Mouse (Mus musculus): Measurements from ENCODE around the gene Klhdc3.

Klhdc3 gene

DNA sequence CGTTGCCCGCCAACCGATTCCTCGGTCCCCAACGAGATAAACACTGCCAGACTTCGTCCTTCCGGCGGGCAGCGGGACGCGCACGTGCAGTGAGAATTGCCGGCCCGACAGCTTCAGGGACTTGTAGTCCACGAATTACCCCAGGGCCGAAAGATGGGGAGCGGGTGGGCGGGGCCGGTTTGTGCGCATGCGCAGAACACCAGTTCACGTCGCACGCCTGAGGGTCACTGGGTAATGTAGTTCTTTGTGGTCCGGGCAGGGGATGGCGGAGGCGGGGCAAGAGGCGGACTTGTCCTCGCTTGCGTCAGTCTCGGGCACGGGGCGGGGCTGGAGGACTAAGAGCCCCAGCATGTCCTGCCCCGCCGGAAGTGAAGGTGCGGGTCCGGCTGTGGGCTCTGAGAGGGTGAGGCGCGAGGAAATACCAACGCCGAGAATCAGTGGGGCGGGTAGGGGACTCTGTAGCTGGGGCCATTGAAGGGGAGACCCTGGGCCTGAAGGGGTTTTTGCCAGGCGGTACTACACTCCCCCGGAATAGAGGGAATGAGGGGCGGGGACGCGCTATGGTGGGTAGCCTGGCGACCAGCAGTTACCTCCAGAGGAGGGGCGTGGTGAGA is at the start of gene Klhdc3:
Klhdc3 (minus strand) TSS at position 155 of the 614 bp plus-strand sequence.
- in situ Hi-C loops (cut with MseI, MboI), result no loop called here

DNA sequence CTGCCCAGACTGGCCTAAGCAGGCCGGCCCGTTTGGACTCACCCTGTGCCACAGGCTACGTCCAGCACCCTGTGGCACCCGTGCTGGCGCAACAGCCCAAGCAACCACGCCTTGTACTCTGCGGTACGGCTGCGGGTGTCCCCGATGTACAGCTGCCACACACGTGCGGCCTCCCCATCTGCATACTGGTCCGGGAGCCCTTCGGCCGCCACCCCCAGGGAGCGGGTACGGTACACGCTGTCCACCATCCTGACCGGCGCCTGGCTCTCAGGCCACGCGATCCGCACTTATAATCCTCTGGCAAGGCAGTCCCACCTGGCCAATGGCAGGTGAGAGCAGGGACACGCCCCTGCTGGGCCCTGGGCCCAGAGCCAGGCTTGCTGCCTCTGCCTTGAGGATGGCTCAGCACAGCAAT is 48.2 kb upstream of the Klhdc3 start, which contains the start of gene Gnmt:
Gnmt (minus strand) TSS at position 265 of the 415 bp plus-strand sequence.
- in situ Hi-C loops (cut with MseI, MboI), result no loop called here

DNA sequence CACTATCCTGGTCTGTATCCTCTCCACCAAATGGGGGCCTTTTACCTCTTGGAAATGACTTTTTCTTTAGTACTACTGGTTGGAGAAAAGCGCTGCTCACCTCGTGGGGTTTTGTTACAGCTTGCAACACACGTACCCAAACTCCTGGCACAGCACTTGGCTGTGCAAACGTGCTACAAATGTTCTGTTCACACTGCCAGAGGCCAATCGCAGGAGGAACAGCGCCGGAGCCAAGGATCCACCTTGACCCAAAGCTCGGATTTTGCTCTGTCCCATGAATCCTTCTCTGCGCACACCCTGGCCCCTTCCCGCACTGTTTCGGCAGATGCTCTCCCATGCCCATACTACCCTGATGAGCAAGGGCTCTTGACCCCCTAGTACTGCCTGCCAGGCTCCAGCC is 47.8 kb upstream of the Klhdc3 start:
- in situ Hi-C loops (cut with MseI, MboI), result no loop called here

GRCm38 (mm10) chr17:46728021-46728420 is 47.3 kb upstream of the Klhdc3 start:
- in situ Hi-C loops (cut with MseI, MboI), result no loop called here

GRCm38 (mm10) chr17:46727271-46727670 is 46.6 kb upstream of the Klhdc3 start:
- in situ Hi-C loops (cut with MseI, MboI), result no loop called here

- in situ Hi-C loops (cut with MseI, MboI), result no loop called here
These were observed 45.3 kb upstream of the Klhdc3 start for GRCm38 (mm10) chr17:46725731-46726645.

DNA sequence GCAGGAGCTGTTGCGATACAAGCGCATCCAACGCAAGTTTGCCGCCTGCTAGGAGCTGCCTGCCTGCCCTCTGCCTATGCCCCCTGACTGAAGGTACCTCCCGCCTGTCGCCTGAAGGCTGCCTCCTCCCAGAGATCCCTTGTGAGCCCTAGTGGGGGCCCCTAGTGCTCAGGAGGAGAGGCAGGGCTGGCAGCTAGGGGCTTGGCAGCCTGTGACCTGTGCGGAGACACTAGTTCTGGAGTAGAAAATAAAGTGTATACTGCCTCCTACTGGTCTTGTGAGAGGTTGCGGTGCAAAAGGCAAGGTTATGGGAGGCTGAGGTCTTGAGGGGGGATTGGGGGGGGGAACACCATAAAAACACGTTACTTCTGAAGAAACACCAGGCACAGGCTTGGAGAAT is 44.6 kb upstream of the Klhdc3 start:
- in situ Hi-C loops (cut with MseI, MboI), result no loop called here

DNA sequence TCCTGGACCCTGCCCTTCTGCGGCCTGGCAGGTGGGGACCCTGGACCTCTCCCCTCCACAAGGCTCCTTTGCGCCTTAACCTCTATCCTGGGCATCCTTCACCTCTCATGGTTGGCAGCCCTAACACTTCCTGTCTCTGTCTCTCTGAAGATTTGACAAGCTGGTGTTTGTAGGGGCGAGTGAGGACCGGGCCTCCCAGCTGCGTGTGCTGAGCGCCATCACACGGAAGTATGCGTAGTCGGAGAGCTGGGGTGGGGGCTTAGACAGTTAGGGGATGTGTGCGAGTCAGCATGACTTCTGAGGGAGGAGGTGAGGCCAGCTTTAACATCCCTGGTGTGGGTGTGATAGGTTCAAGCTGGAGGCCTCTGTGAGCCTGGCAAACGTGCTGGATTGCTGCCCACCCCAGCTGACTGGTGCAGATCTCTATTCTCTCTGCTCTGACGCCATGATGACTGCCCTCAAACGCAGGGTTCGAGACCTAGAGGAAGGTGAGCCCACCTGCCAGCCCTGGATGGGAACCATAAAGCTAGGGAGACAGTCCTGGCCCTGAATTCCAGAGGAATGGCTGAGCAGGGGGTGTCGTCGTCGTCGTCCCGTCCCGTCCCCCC is 43.9 kb upstream of the Klhdc3 start:
- in situ Hi-C loops (cut with MseI, MboI), result no loop called here

- in situ Hi-C loops (cut with MseI, MboI), result no loop called here
These were observed 40.4 kb upstream of the Klhdc3 start for GRCm38 (mm10) chr17:46721077-46721476.

DNA sequence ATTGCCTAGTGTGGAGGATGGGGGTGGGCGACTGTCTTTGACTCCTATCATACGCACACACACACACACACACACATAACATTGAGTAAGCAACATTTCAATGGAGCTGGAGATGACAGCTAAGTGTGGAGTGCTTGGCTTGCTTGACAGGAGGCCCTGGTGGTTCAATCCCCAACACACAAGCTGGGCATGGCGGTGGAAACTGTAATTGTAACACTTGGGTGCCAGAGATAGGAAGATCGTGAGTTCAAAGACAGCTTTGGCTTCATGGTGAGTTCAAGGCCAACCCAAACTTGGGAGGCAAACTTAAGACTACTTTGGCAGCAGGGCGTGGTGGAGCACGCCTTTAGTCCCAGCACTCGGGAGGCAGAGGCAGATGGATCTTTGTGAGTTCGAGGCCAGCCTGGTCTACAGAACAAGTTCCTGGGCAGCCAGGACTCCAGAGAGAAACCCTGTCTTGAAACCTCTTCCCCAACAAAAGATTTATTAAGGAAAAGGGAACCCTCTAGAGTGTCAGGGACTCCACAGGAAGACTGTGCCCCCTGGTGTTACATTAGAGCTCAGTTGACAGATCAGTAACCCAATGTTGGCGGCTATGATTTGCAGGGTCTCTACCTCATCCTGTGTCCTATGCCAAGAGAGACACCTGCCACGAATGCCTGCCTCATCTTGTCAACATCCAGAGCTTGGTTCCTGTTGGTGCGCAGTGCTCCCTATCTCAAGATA is 34.2 kb upstream of the Klhdc3 start:
- in situ Hi-C loops (cut with MseI, MboI), result no loop called here

DNA sequence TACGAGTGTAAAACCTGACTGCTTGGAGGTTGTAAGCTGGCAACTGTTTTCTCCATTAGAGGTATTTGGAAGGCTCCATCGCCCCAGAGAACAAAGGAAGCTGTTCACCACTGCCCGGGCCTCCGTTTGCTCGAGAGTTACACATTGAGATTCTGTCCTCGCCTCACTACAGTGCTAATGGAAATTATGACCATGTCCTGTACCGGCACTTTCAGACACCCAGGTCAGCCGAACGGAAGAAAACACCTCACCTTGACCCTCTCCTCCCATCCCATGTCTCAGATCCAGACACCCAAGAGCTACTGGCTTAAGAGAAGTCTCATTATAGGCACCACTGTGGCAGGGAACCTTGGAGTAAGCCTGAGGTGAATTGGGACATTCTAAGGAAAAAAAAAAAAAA is 33.1 kb upstream of the Klhdc3 start:
- in situ Hi-C loops (cut with MseI, MboI), result no loop called here

GRCm38 (mm10) chr17:46712442-46712841 is 31.7 kb upstream of the Klhdc3 start:
- in situ Hi-C loops (cut with MseI, MboI), result no loop called here

GRCm38 (mm10) chr17:46711612-46712271 is 31.0 kb upstream of the Klhdc3 start:
- in situ Hi-C loops (cut with MseI, MboI), result no loop called here

DNA sequence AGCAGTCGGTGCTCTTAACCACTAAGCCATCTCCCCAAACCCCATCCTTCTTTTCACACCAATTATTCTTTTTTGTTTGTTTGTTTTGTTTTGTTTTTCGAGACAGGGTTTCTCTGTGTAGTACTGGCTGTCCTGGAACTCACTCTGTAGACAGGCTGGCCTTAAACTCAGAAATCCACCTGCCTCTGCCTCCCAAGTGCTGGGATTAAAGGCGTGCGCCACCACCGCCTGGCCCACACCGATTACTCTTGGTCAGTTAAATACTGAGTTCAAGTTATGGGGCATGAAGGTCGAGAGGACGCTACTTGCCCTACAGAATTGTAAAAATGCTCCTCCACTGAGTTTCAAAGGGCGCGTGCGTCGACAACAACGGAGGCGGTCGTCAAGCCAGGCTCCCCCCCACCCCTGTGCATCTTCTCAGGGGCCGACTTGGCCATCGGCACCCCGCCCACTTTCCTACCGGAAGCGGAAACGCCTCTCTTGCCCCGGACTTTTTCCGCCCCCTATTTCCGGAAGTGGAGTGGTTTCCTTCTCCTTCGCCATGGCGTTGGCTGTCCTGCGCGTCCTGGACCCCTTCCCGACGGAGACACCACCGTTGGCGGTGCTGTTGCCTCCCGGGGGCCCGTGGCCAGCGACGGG is 30.4 kb upstream of the Klhdc3 start, which contains the start of gene Pex6:
Pex6 (plus strand) TSS at position 505 of the 639 bp plus-strand sequence.
- in situ Hi-C loops (cut with MseI, MboI), result no loop called here

GRCm38 (mm10) chr17:46706375-46707089 is 25.8 kb upstream of the Klhdc3 start:
- in situ Hi-C loops (cut with MseI, MboI), result no loop called here

- in situ Hi-C loops (cut with MseI, MboI), result no loop called here
These were observed 24.4 kb upstream of the Klhdc3 start, which contains the start of gene Ppp2r5d for GRCm38 (mm10) chr17:46704887-46705835. TSS of gene Ppp2r5d (minus strand) at chr17:46705111.

DNA sequence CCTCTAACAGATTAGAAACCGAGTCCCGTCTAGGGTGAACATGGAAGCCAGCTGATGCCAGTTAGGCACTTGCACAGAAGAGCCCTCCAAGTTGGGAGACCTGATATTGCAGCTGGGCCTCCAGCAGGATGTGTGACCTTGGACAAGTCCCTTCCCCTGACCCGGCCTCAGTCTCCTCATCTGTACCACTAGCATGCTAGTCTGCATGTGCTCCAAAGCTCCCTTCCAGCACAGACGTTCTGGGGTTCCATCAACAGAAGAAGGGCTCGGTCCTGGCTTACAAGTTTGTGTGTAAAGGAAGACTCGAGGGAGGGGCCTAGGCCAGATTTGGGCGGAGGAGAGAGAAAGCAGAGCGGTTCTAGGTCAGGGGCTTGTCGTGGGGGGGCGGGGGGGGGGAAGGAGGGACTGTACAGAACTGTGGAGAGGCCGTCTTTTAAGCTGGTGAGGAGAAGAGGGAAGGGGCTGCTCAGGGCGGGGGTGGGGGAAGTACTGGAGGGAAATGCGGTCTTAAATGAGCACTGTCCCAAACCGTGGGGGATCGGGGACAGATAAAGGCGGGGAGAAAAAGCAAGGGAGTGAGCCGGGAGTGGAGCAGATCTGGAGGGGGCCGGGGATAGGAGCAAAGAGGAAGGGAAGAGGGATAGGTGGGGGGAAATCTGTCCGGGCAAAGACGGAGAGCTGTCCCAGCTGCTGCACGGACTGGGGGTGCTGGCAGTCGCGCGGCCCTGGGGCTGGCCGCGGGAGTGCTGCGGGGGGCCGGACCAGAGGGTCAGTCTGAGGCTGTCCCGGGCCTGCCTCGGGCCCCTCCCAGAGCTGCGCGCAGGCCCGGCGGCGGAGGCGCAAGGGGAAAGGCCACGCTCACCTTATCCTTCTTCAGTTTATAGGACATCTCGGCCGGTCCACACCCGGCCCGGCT is 23.5 kb upstream of the Klhdc3 start:
- in situ Hi-C loops (cut with MseI, MboI), result no loop called here

DNA sequence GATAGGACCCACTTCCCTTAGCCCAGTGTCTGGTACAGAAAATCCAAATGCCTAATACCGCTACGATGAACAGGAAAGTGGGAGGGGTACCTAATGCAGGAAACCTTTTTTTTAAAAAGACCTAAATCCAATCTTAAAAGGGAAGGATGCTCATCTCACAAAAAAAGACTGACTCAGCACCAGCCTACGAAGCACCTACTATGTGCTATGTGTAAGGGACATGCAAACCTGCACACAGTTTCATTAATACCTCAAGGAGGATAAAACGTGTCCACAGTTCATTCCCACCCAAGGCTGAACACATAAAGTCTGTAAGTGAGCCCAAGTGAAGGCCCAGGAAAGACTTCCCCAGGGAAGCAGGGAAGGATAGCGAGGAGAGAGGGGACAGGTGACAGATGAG is 21.8 kb upstream of the Klhdc3 start:
- in situ Hi-C loops (cut with MseI, MboI), result no loop called here

Data from mouse trophoblast stem cell (cell line).